Mouse (Mus musculus) adrenal gland, postnatal 0 days (tissue): ENCODE data around the gene Zfp329. TPM values are rescaled to one million over a fixed set of nuclear protein-coding genes. Genes with fewer than 3 reads are reported as not detected.

Experiments used
- polyA plus RNA-seq: library from polyadenylated mRNA; unstranded; fragments of >200 nt; fragmentation: Nextera tagmentation; extraction: Ambion mirVana; gene quantifications from 2 replicates; pipeline ENCODE4 v1.2.1, GENCODE M21; 2015

Gene Zfp329
- polyA plus RNA-seq, result 6.0 and 7.4 TPM in 2 replicates

GRCm38 (mm10) chr7:12818521-12819295 is at the start of gene Zfp329:
Gene Zfp329 (minus strand): TSS chr7:12818858.

GRCm38 (mm10) chr7:12834162-12835120 is 15.8 kb upstream of the Zfp329 start, which contains the start of gene Zfp110:
Gene Zfp110 (plus strand): TSS chr7:12834761.

GRCm38 (mm10) chr7:12802866-12803726 is 15.6 kb downstream of the Zfp329 start, which contains the start of gene Zscan18:
Gene Zscan18 (minus strand): TSS chr7:12803635.

Other genes starting within 250 kb of the Zfp329 start
- 0.01 TPM in 1 of 2 replicates, not detected in the other for gene Vmn2r53, start 210.1 kb downstream of the Zfp329 start, polyA plus RNA-seq
- not detected in 2 replicates for gene Vmn2r54, start 178.5 kb downstream of the Zfp329 start, polyA plus RNA-seq
- gene Vmn2r55, start 133.9 kb downstream of the Zfp329 start, polyA plus RNA-seq, result not detected in 2 replicates
- gene Vmn2r56, start 83.9 kb downstream of the Zfp329 start, polyA plus RNA-seq, result not detected in 2 replicates
- gene Zscan18, start 15.2 kb downstream of the Zfp329 start, polyA plus RNA-seq, result 4.0 and 4.5 TPM in 2 replicates
- 17.2 and 23.7 TPM in 2 replicates for gene Zfp110, start 15.9 kb upstream of the Zfp329 start, polyA plus RNA-seq
- gene Zfp128, start 62.3 kb upstream of the Zfp329 start, polyA plus RNA-seq, result 1.7 and 2.3 TPM in 2 replicates
- 6.5 and 6.6 TPM in 2 replicates for gene Zscan22, start 79.0 kb upstream of the Zfp329 start, polyA plus RNA-seq
- 865 and 1,106 TPM in 2 replicates for gene Rps5, start 103.4 kb upstream of the Zfp329 start, polyA plus RNA-seq
- 0.08 and 0.30 TPM in 2 replicates for gene Rnf225, start 108.6 kb upstream of the Zfp329 start, polyA plus RNA-seq
- gene Zfp324, start 147.0 kb upstream of the Zfp329 start, polyA plus RNA-seq, result 6.2 and 7.5 TPM in 2 replicates
- 3.8 and 6.0 TPM in 2 replicates for gene Zfp446, start 159.0 kb upstream of the Zfp329 start, polyA plus RNA-seq
- 1.9 and 3.0 TPM in 2 replicates for gene Slc27a5, start 179.3 kb upstream of the Zfp329 start, polyA plus RNA-seq
- 104 and 137 TPM in 2 replicates for gene Trim28, start 180.3 kb upstream of the Zfp329 start, polyA plus RNA-seq
- gene Zbtb45, start 191.2 kb upstream of the Zfp329 start, polyA plus RNA-seq, result 9.3 and 12.6 TPM in 2 replicates
- gene Chmp2a, start 215.9 kb upstream of the Zfp329 start, polyA plus RNA-seq, result 265 and 267 TPM in 2 replicates
- 103 and 124 TPM in 2 replicates for gene Ube2m, start 219.4 kb upstream of the Zfp329 start, polyA plus RNA-seq
- 1.7 and 2.9 TPM in 2 replicates for gene Mzf1, start 235.9 kb upstream of the Zfp329 start, polyA plus RNA-seq